Mouse (Mus musculus) liver, postnatal 0 days (tissue): ENCODE results near the gene Pus7.
"Not testable (repeated sequence)": the region's sequence is repeated elsewhere in the genome, so short reads cannot be mapped to it uniquely, and the experiment has no call there.

Experiments used
- CTCF ChIP-seq: sonication (generic); IDR thresholded peaks from 2 replicates; pipeline ENCODE4 v1.5.1; 2016; ENCODE audit warnings: antibody characterized with exemption, low read depth
- EP300 ChIP-seq: IDR thresholded peaks from 2 replicates; pipeline ENCODE4 v1.6.1; 2016; ENCODE audit warnings: antibody characterized with exemption, low read depth, mild to moderate bottlenecking

GRCm38 (mm10) chr5:23706601-23707597 lies 76.6 kb downstream of the Pus7 start:
- not testable (repeated sequence) for TF ChIP-seq CTCF, EP300
